Mouse (Mus musculus): ENCODE measurements at regions not wholly inside any gene's neighbourhood (a gene's known extent, or its start where the extent isn't known, plus 50 kb on each side); places are given as distances from the start of the nearest gene placed in this dataset.

- H3K27me3 ChIP-seq (ENCODE audit: control insufficient read depth, insufficient read depth, low read length): no peaks in the 10 kb centered on the region
- H3K4me3 ChIP-seq (ENCODE audit: control insufficient read depth, low read depth, low read length): no peak overlapping the region
- TF ChIP-seq POLR2A (IDR thresholded peaks at IDR 0.05; ENCODE audit: control insufficient read depth, low read depth, low read length): no peak
- no peak for TF ChIP-seq CTCF (IDR thresholded peaks at IDR 0.05; ENCODE audit: control insufficient read depth, insufficient read depth, insufficient replicate concordance, low read depth, low read length)
- H3K4me1 ChIP-seq (ENCODE audit: control insufficient read depth, insufficient read depth, low read length): no peaks in the 10 kb centered on the region
- no peaks in the 10 kb centered on the region for H3K36me3 ChIP-seq (ENCODE audit: control insufficient read depth, insufficient read depth, low read length)
- no peak overlapping the region for H3K27ac ChIP-seq (ENCODE audit: control insufficient read depth, insufficient read depth, low read depth, low read length)
Observed at GRCm38 (mm10) chr10:92097081-92097480, 625.1 kb downstream of the Nedd1 start.

- no peaks in the 10 kb centered on the region for H3K4me1 ChIP-seq (ENCODE audit: control insufficient read depth, insufficient read depth, low read length)
- H3K27me3 ChIP-seq (ENCODE audit: control insufficient read depth, insufficient read depth, low read length): no peaks in the 10 kb centered on the region
- no peak for TF ChIP-seq CTCF (IDR thresholded peaks at IDR 0.05; ENCODE audit: control insufficient read depth, insufficient read depth, insufficient replicate concordance, low read depth, low read length)
- no peak for TF ChIP-seq POLR2A (IDR thresholded peaks at IDR 0.05; ENCODE audit: control insufficient read depth, low read depth, low read length)
- H3K4me3 ChIP-seq (ENCODE audit: control insufficient read depth, low read depth, low read length): no peak overlapping the region
- no peaks in the 10 kb centered on the region for H3K36me3 ChIP-seq (ENCODE audit: control insufficient read depth, insufficient read depth, low read length)
- no peak overlapping the region for H3K27ac ChIP-seq (ENCODE audit: control insufficient read depth, insufficient read depth, low read depth, low read length)
Observed at GRCm38 (mm10) chr10:92091480-92092395, 630.5 kb downstream of the Nedd1 start.

GRCm38 (mm10) chr10:92082111-92082510 is 640.1 kb downstream of the Nedd1 start:
- Histone ChIP-seq H3K36me3 (ENCODE audit: control insufficient read depth, insufficient read depth, low read length) (no peaks in the 10 kb centered on the region), H3K27me3 (ENCODE audit: control insufficient read depth, insufficient read depth, low read length) (no peaks in the 10 kb centered on the region), H3K4me3 (ENCODE audit: control insufficient read depth, low read depth, low read length) (no peak overlapping the region), H3K27ac (ENCODE audit: control insufficient read depth, insufficient read depth, low read depth, low read length) (no peak overlapping the region), H3K4me1 (ENCODE audit: control insufficient read depth, insufficient read depth, low read length) (no peaks in the 10 kb centered on the region)
- no peak for TF ChIP-seq CTCF (IDR thresholded peaks at IDR 0.05; ENCODE audit: control insufficient read depth, insufficient read depth, insufficient replicate concordance, low read depth, low read length)
- TF ChIP-seq POLR2A (IDR thresholded peaks at IDR 0.05; ENCODE audit: control insufficient read depth, low read depth, low read length): no peak

- H3K36me3 ChIP-seq (ENCODE audit: control insufficient read depth, insufficient read depth, low read length): no peaks in the 10 kb centered on the region
- no peak overlapping the region for H3K27ac ChIP-seq (ENCODE audit: control insufficient read depth, insufficient read depth, low read depth, low read length)
- no peaks in the 10 kb centered on the region for H3K4me1 ChIP-seq (ENCODE audit: control insufficient read depth, insufficient read depth, low read length)
- H3K27me3 ChIP-seq (ENCODE audit: control insufficient read depth, insufficient read depth, low read length): no peaks in the 10 kb centered on the region
- TF ChIP-seq CTCF (IDR thresholded peaks at IDR 0.05; ENCODE audit: control insufficient read depth, insufficient read depth, insufficient replicate concordance, low read depth, low read length): no peak
- no peak overlapping the region for H3K4me3 ChIP-seq (ENCODE audit: control insufficient read depth, low read depth, low read length)
Observed at GRCm38 (mm10) chr10:92081199-92081598, 641.0 kb downstream of the Nedd1 start.

- Histone ChIP-seq H3K4me1 (ENCODE audit: control insufficient read depth, insufficient read depth, low read length) (no peaks in the 10 kb centered on the region), H3K4me3 (ENCODE audit: control insufficient read depth, low read depth, low read length) (no peak overlapping the region), H3K36me3 (ENCODE audit: control insufficient read depth, insufficient read depth, low read length) (no peaks in the 10 kb centered on the region), H3K27ac (ENCODE audit: control insufficient read depth, insufficient read depth, low read depth, low read length) (no peak overlapping the region), H3K27me3 (ENCODE audit: control insufficient read depth, insufficient read depth, low read length) (no peaks in the 10 kb centered on the region)
- TF ChIP-seq CTCF (IDR thresholded peaks at IDR 0.05; ENCODE audit: control insufficient read depth, insufficient read depth, insufficient replicate concordance, low read depth, low read length) (no peak), POLR2A (IDR thresholded peaks at IDR 0.05; ENCODE audit: control insufficient read depth, low read depth, low read length) (no peak)
Observed at GRCm38 (mm10) chr10:92079421-92079820, 642.8 kb downstream of the Nedd1 start.

DNA sequence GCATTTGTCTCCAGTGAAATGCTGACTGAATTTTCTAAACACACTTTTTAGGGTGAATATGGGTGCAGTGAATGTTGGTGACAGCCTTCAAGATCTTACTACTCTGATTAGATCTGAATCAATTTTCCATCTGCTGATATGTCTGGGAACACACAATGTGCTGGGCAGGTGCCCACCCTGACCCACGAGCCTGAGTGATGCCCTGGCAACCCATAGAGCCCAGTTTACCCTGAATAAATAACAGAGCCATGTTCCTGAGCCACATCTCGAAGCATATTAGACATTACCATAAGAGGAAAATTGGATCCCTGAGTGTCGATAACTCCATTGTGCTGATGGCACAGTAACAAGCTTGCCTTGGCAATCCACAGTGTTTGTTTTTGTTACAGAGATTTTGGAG is 644.9 kb downstream of the Nedd1 start:
- no peak overlapping the region for H3K27ac ChIP-seq (ENCODE audit: control insufficient read depth, insufficient read depth, low read depth, low read length)
- TF ChIP-seq POLR2A (IDR thresholded peaks at IDR 0.05; ENCODE audit: control insufficient read depth, low read depth, low read length): no peak
- no peak for TF ChIP-seq CTCF (IDR thresholded peaks at IDR 0.05; ENCODE audit: control insufficient read depth, insufficient read depth, insufficient replicate concordance, low read depth, low read length)
- H3K4me1 ChIP-seq (ENCODE audit: control insufficient read depth, insufficient read depth, low read length): no peaks in the 10 kb centered on the region

GRCm38 (mm10) chr10:92076754-92077153 is 645.5 kb downstream of the Nedd1 start:
- Histone ChIP-seq H3K36me3 (ENCODE audit: control insufficient read depth, insufficient read depth, low read length) (no peaks in the 10 kb centered on the region), H3K4me1 (ENCODE audit: control insufficient read depth, insufficient read depth, low read length) (no peaks in the 10 kb centered on the region), H3K27me3 (ENCODE audit: control insufficient read depth, insufficient read depth, low read length) (no peaks in the 10 kb centered on the region), H3K27ac (ENCODE audit: control insufficient read depth, insufficient read depth, low read depth, low read length) (no peak overlapping the region), H3K4me3 (ENCODE audit: control insufficient read depth, low read depth, low read length) (no peak overlapping the region)
- TF ChIP-seq CTCF (IDR thresholded peaks at IDR 0.05; ENCODE audit: control insufficient read depth, insufficient read depth, insufficient replicate concordance, low read depth, low read length): no peak
- no peak for TF ChIP-seq POLR2A (IDR thresholded peaks at IDR 0.05; ENCODE audit: control insufficient read depth, low read depth, low read length)

More for the DNA sequence above, 644.9 kb downstream of the Nedd1 start:
- Histone ChIP-seq H3K27me3 (ENCODE audit: control insufficient read depth, insufficient read depth, low read length) (no peaks in the 10 kb centered on the region), H3K4me3 (ENCODE audit: control insufficient read depth, low read depth, low read length) (no peak overlapping the region), H3K36me3 (ENCODE audit: control insufficient read depth, insufficient read depth, low read length) (no peaks in the 10 kb centered on the region)

All from testis, adult 2 months (tissue).